Mouse (Mus musculus) olfactory bulb, adult 2 months (tissue): Measurements from ENCODE around the gene Pik3r1. TPM values are rescaled to one million over a fixed set of nuclear protein-coding genes. Genes with fewer than 3 reads are reported as not detected.

Experiments
- H3K27ac ChIP-seq: fragments of 200-500 bp; 2 replicates; pipeline ENCODE4 v1.5.1; 2012; ENCODE audit warnings: low read depth, low read length; ENCODE audit not compliant: insufficient read depth
- H3K4me1 ChIP-seq: fragments of 200-500 bp; 2 replicates; pipeline ENCODE4 v1.6.1; 2012; ENCODE audit warnings: low read length; ENCODE audit not compliant: control insufficient read depth, insufficient read depth
- H3K4me3 ChIP-seq: fragments of 200-500 bp; 2 replicates; pipeline ENCODE4 v1.5.1; 2012; ENCODE audit warnings: mild to moderate bottlenecking, low read depth, low read length, moderate library complexity; ENCODE audit not compliant: insufficient read depth
- CTCF ChIP-seq: fragments of 200-500 bp; IDR thresholded peaks from 2 replicates; pipeline ENCODE4 v1.5.1; 2012; ENCODE audit warnings: low read depth, mild to moderate bottlenecking, low read length, moderate library complexity; ENCODE audit not compliant: insufficient read depth
- POLR2A ChIP-seq: fragments of 200-500 bp; IDR thresholded peaks from 2 replicates; pipeline ENCODE4 v1.6.1; 2012; ENCODE audit warnings: mild to moderate bottlenecking, low read depth, low read length, moderate library complexity; ENCODE audit not compliant: insufficient read depth
- WGBS: fragments of 180-500 bp; shearing (Covaris S2); methylation state at CpG from one replicate; pipeline ENCODE4 v1.1.7; 2018; 5-methylcytosine and 5-hydroxymethylcytosine counted together
- polyA plus RNA-seq: library from polyadenylated mRNA; stranded (reverse); fragments of >200 nt; gene quantifications from 2 replicates; pipeline ENCODE4 v1.2.4, GENCODE M21; 2012; ENCODE audit warnings: low replicate concordance; ENCODE audit not compliant: missing spikeins, insufficient read depth, insufficient read length

Pik3r1 gene
- polyA plus RNA-seq, 1 experiment, result 139 TPM

GRCm38 (mm10) chr13:101769955-101770354 lies 1.9 kb upstream of the Pik3r1 start:
- 93% methylated on average over 4 of the region's 4 CpGs for WGBS
- H3K4me3 ChIP-seq, result no peak overlapping the region
- TF ChIP-seq POLR2A (no peak), CTCF (no peak)
- no peak overlapping the region for H3K27ac ChIP-seq
- peaks cover 8% of the 10 kb centered on the region; the same call in 1 of the 2 replicates for H3K4me1 ChIP-seq

GRCm38 (mm10) chr13:101768630-101768991 lies 594 bp upstream of the Pik3r1 start:
- peaks cover 14% of the 10 kb centered on the region for H3K4me1 ChIP-seq
- WGBS, result under 1% methylated on average over 17 of the region's 17 CpGs
- peak overlapping the region; percentile 28 for H3K27ac ChIP-seq
- peak overlapping the region; percentile 68 for H3K4me3 ChIP-seq
- TF ChIP-seq POLR2A, result 0 out of 2 replicates have a peak, but pooled peaks have one; percentile 44
- TF ChIP-seq CTCF, result no peak

- TF ChIP-seq CTCF, result no peak
- no peak for TF ChIP-seq POLR2A
- peak overlapping the region; percentile 86 for H3K27ac ChIP-seq
- under 1% methylated on average over 60 of the region's 60 CpGs for WGBS
- peak overlapping the region; percentile 92 for H3K4me3 ChIP-seq
- peaks cover 16% of the 10 kb centered on the region for H3K4me1 ChIP-seq
These were observed 806 bp downstream of the Pik3r1 start for GRCm38 (mm10) chr13:101767013-101767808.

GRCm38 (mm10) chr13:101766605-101767012 lies 1.4 kb downstream of the Pik3r1 start:
- TF ChIP-seq CTCF (no peak), POLR2A (no peak)
- Histone ChIP-seq H3K4me1 (peaks cover 16% of the 10 kb centered on the region), H3K27ac (peak overlapping the region; percentile 86), H3K4me3 (peak overlapping the region; percentile 92)
- under 1% methylated on average over 5 of the region's 5 CpGs for WGBS

- WGBS, result 22% methylated on average over 3 of the region's 3 CpGs
- H3K4me1 ChIP-seq, result peaks cover 18% of the 10 kb centered on the region
- no peak overlapping the region for H3K27ac ChIP-seq
- peak overlapping the region; percentile 48 for H3K4me3 ChIP-seq
- TF ChIP-seq POLR2A, result no peak
- TF ChIP-seq CTCF, result no peak
These were observed 2.0 kb downstream of the Pik3r1 start for GRCm38 (mm10) chr13:101765976-101766375.

GRCm38 (mm10) chr13:101764111-101764510 lies 3.9 kb downstream of the Pik3r1 start:
- WGBS, result 61% methylated on average over 5 of the region's 5 CpGs
- peaks cover 24% of the 10 kb centered on the region for H3K4me1 ChIP-seq
- H3K4me3 ChIP-seq, result peak overlapping the region; percentile 22
- no peak overlapping the region for H3K27ac ChIP-seq
- TF ChIP-seq POLR2A, result no peak
- TF ChIP-seq CTCF, result no peak

- Histone ChIP-seq H3K4me3 (peak overlapping the region; percentile 22), H3K27ac (no peak overlapping the region), H3K4me1 (peaks cover 24% of the 10 kb centered on the region)
- TF ChIP-seq CTCF (no peak), POLR2A (no peak)
- WGBS, result 63% methylated on average over 9 of the region's 9 CpGs
These were observed 4.3 kb downstream of the Pik3r1 start for GRCm38 (mm10) chr13:101763676-101764075.

GRCm38 (mm10) chr13:101763149-101763548 lies 4.9 kb downstream of the Pik3r1 start:
- Histone ChIP-seq H3K4me1 (peaks cover 24% of the 10 kb centered on the region), H3K27ac (no peak overlapping the region; the same call in 1 of the 2 replicates), H3K4me3 (no peak overlapping the region)
- no peak for TF ChIP-seq POLR2A
- no peak for TF ChIP-seq CTCF
- WGBS, result 69% methylated on average over 5 of the region's 5 CpGs

GRCm38 (mm10) chr13:101761617-101762016 lies 6.4 kb downstream of the Pik3r1 start:
- Histone ChIP-seq H3K27ac (no peak overlapping the region), H3K4me3 (no peak overlapping the region), H3K4me1 (peaks cover 29% of the 10 kb centered on the region)
- no peak for TF ChIP-seq CTCF
- no peak for TF ChIP-seq POLR2A
- 54% methylated on average over 5 of the region's 5 CpGs for WGBS
